Mouse (Mus musculus): ENCODE data around the gene Mroh8. TPM values are rescaled to one million over a fixed set of nuclear protein-coding genes. Genes with fewer than 3 reads are reported as not detected.
A peak's percentile ranks its signal among the peaks of the same experiment; 100 is the strongest.

Mroh8 gene
- polyA plus RNA-seq, 1 experiment from 2014 or later = 0.46 TPM

- WGBS = 94% methylated on average over 3 of the region's 3 CpGs
- peaks cover 15% of the 10 kb centered on the region for H3K4me1 ChIP-seq (replicated peaks)
- H3K4me3 ChIP-seq = no peak overlapping the region
- H3K27me3 ChIP-seq (replicated peaks) = no peaks in the 10 kb centered on the region
- no peak overlapping the region for H3K4me2 ChIP-seq
- no peaks in the 10 kb centered on the region for H3K9me3 ChIP-seq (replicated peaks)
- H3K9ac ChIP-seq = no peak overlapping the region
- no peak for ATAC-seq (ENCODE audit: insufficient number of reproducible peaks, low FRiP score)
- H3K36me3 ChIP-seq = peaks cover 98% of the 10 kb centered on the region
- H3K27ac ChIP-seq (ENCODE audit: poor library complexity, severe bottlenecking) = no peak overlapping the region
These were observed 34.4 kb upstream of the Mroh8 start for GRCm38 (mm10) chr2:157313718-157314117.

DNA sequence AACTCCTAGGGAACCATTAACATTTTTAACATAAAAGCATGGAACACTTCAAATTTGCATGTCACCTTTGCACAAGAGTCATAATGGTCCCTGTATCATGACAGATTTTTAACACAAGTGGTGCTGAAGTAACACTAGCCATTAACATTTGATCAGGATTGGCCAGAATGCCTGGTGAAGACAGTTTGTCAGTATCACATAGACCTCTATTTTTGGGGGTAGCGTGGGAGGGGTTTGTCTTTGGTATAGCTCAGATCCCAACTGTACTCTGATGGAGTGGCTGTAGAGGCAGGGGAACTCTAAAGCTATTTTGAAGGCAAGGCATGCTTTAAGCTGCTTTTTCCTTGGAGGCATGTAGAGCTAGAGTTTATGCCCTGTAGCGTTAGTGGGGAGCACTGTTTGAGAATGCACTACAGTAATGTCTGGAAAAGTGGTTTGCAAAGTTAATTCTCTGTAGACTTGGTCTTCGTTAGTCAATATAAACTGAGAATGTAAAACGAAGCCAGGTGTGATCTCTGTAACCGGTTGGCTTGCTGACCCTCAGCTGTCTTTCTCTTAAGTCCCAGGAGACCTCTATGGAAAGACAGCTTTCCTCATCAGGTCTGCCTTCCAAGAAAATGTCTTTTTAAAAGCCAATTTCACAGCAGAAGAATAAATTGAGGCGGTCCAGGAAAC lies 31.8 kb upstream of the Mroh8 start:
- H3K9me3 ChIP-seq (replicated peaks) = no peaks in the 10 kb centered on the region
- peaks cover 87% of the 10 kb centered on the region for H3K36me3 ChIP-seq
- no peak for ATAC-seq (ENCODE audit: insufficient number of reproducible peaks, low FRiP score)
- H3K4me2 ChIP-seq = no peak overlapping the region
- peak overlapping the region; percentile 34; the same call in 1 of the 2 replicates for H3K27ac ChIP-seq (ENCODE audit: poor library complexity, severe bottlenecking)
- no peak overlapping the region for H3K9ac ChIP-seq
- 83% methylated on average over 6 of the region's 6 CpGs for WGBS
- H3K4me3 ChIP-seq = no peak overlapping the region
- peaks cover 18% of the 10 kb centered on the region for H3K4me1 ChIP-seq (replicated peaks)
- no peaks in the 10 kb centered on the region for H3K27me3 ChIP-seq (replicated peaks)

- no peaks in the 10 kb centered on the region for H3K9me3 ChIP-seq (replicated peaks)
- peaks cover 18% of the 10 kb centered on the region for H3K4me1 ChIP-seq (replicated peaks)
- H3K4me2 ChIP-seq = no peak overlapping the region
- no peak overlapping the region for H3K9ac ChIP-seq
- H3K27me3 ChIP-seq (replicated peaks) = no peaks in the 10 kb centered on the region
- ATAC-seq (ENCODE audit: insufficient number of reproducible peaks, low FRiP score) = no peak
- peaks cover 84% of the 10 kb centered on the region for H3K36me3 ChIP-seq
- no peak overlapping the region for H3K27ac ChIP-seq (ENCODE audit: poor library complexity, severe bottlenecking)
- 95% methylated on average over 8 of the region's 8 CpGs for WGBS
- H3K4me3 ChIP-seq = no peak overlapping the region
These were observed 30.3 kb upstream of the Mroh8 start for GRCm38 (mm10) chr2:157309611-157310010.

GRCm38 (mm10) chr2:157308273-157308917 lies 29.0 kb upstream of the Mroh8 start:
- no peaks in the 10 kb centered on the region for H3K9me3 ChIP-seq (replicated peaks)
- H3K4me1 ChIP-seq (replicated peaks) = peaks cover 18% of the 10 kb centered on the region
- no peak for ATAC-seq (ENCODE audit: insufficient number of reproducible peaks, low FRiP score)
- H3K36me3 ChIP-seq = peaks cover 84% of the 10 kb centered on the region
- 0 out of 2 replicates have a peak overlapping the region, but pooled peaks have one; percentile 12 for H3K27ac ChIP-seq (ENCODE audit: poor library complexity, severe bottlenecking)
- H3K27me3 ChIP-seq (replicated peaks) = no peaks in the 10 kb centered on the region
- H3K4me3 ChIP-seq = no peak overlapping the region
- 86% methylated on average over 2 of the region's 2 CpGs for WGBS
- H3K9ac ChIP-seq = no peak overlapping the region
- no peak overlapping the region for H3K4me2 ChIP-seq

DNA sequence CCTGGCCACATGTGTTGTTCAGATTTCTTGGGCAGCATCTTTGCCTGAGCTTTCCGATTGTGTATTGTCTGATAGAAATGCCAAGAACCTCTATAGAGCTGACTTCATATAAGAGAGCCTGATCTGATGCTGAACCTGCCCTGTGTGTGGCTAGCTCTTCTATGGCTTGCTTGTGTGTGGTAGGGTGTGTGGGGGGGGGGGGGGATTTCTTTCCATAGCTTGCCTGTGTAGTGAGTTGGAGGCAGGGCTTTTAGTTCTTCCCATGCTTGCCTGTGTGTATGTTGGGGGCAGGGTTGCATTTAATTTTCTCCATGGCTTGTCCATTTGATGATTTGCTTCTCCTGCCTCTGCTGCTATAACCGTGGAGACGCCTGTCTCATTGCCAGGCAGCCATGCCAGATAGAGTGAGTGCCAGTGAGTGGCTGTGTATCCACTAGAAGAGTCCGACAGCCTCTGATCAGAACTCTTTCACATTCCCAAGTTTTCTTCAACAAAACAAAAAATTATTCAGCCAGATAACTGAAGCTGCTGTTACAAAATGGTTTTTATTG lies 28.4 kb upstream of the Mroh8 start:
- H3K36me3 ChIP-seq = peaks cover 84% of the 10 kb centered on the region
- no peak overlapping the region for H3K4me2 ChIP-seq
- H3K4me1 ChIP-seq (replicated peaks) = peaks cover 18% of the 10 kb centered on the region
- WGBS = 81% methylated on average over 4 of the region's 4 CpGs
- H3K27me3 ChIP-seq (replicated peaks) = no peaks in the 10 kb centered on the region
- ATAC-seq (ENCODE audit: insufficient number of reproducible peaks, low FRiP score) = no peak
- H3K27ac ChIP-seq (ENCODE audit: poor library complexity, severe bottlenecking) = 0 out of 2 replicates have a peak overlapping the region, but pooled peaks have one; percentile 2
- H3K9me3 ChIP-seq (replicated peaks) = no peaks in the 10 kb centered on the region
- H3K9ac ChIP-seq = no peak overlapping the region
- H3K4me3 ChIP-seq = no peak overlapping the region

GRCm38 (mm10) chr2:157306091-157307032 lies 27.0 kb upstream of the Mroh8 start:
- Histone ChIP-seq H3K4me1 (replicated peaks) (peaks cover 16% of the 10 kb centered on the region), H3K9me3 (replicated peaks) (no peaks in the 10 kb centered on the region), H3K9ac (no peak overlapping the region), H3K36me3 (peaks cover 81% of the 10 kb centered on the region), H3K4me2 (no peak overlapping the region), H3K27ac (ENCODE audit: poor library complexity, severe bottlenecking) (no peak overlapping the region), H3K27me3 (replicated peaks) (no peaks in the 10 kb centered on the region), H3K4me3 (no peak overlapping the region)
- no peak for ATAC-seq (ENCODE audit: insufficient number of reproducible peaks, low FRiP score)
- 80% methylated on average over 7 of the region's 7 CpGs for WGBS

- 80% methylated on average over 9 of the region's 9 CpGs for WGBS
- 0 out of 2 replicates have a peak, but pooled peaks cover 4% of the 10 kb centered on the region for H3K4me1 ChIP-seq (replicated peaks)
- H3K4me3 ChIP-seq = no peak overlapping the region
- no peak for ATAC-seq (ENCODE audit: insufficient number of reproducible peaks, low FRiP score)
- no peak overlapping the region for H3K4me2 ChIP-seq
- H3K9ac ChIP-seq = no peak overlapping the region
- no peaks in the 10 kb centered on the region for H3K9me3 ChIP-seq (replicated peaks)
- no peak overlapping the region for H3K27ac ChIP-seq (ENCODE audit: poor library complexity, severe bottlenecking)
- peaks cover 84% of the 10 kb centered on the region for H3K36me3 ChIP-seq
- no peaks in the 10 kb centered on the region for H3K27me3 ChIP-seq (replicated peaks)
These were observed 23.7 kb upstream of the Mroh8 start for GRCm38 (mm10) chr2:157303096-157303495.

GRCm38 (mm10) chr2:157300051-157300450 lies 20.7 kb upstream of the Mroh8 start:
- no peak for ATAC-seq (ENCODE audit: insufficient number of reproducible peaks, low FRiP score)
- Histone ChIP-seq H3K4me3 (no peak overlapping the region), H3K4me1 (replicated peaks) (no peaks in the 10 kb centered on the region), H3K27me3 (replicated peaks) (no peaks in the 10 kb centered on the region), H3K27ac (ENCODE audit: poor library complexity, severe bottlenecking) (no peak overlapping the region), H3K9ac (no peak overlapping the region), H3K9me3 (replicated peaks) (no peaks in the 10 kb centered on the region), H3K4me2 (no peak overlapping the region), H3K36me3 (peaks cover 91% of the 10 kb centered on the region)
- WGBS = 90% methylated on average over 6 of the region's 6 CpGs

GRCm38 (mm10) chr2:157296105-157296689 lies 16.8 kb upstream of the Mroh8 start:
- no peak overlapping the region for H3K27ac ChIP-seq (ENCODE audit: poor library complexity, severe bottlenecking)
- no peak overlapping the region for H3K4me2 ChIP-seq
- 87% methylated on average over 7 of the region's 7 CpGs for WGBS
- H3K4me3 ChIP-seq = no peak overlapping the region
- ATAC-seq (ENCODE audit: insufficient number of reproducible peaks, low FRiP score) = no peak
- no peak overlapping the region for H3K9ac ChIP-seq
- H3K27me3 ChIP-seq (replicated peaks) = no peaks in the 10 kb centered on the region
- peaks cover 93% of the 10 kb centered on the region for H3K36me3 ChIP-seq
- H3K9me3 ChIP-seq (replicated peaks) = no peaks in the 10 kb centered on the region
- no peaks in the 10 kb centered on the region for H3K4me1 ChIP-seq (replicated peaks)

DNA sequence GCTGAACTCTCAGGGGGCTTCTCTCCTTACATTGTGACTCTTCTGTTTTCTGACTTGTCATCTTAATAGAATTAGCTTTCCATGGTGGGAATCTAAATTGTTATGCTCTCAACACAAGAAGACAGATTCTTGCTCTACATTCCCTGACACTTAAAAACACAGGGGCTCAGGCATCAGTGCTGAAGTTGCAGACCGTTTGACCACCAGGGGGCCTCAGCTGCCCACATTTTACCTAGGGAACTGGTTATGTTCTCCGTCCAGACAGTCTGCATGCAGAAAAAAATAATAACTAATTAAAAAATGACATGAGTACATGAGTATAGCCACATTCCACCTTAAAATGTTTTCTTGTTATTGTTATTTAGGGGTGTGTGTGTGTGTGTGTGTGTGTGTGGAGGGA lies 12.7 kb upstream of the Mroh8 start:
- Histone ChIP-seq H3K4me2 (no peak overlapping the region), H3K4me1 (replicated peaks) (no peaks in the 10 kb centered on the region), H3K9me3 (replicated peaks) (no peaks in the 10 kb centered on the region), H3K9ac (no peak overlapping the region), H3K27me3 (replicated peaks) (no peaks in the 10 kb centered on the region), H3K4me3 (no peak overlapping the region), H3K27ac (ENCODE audit: poor library complexity, severe bottlenecking) (no peak overlapping the region), H3K36me3 (peaks cover 87% of the 10 kb centered on the region)
- no peak for ATAC-seq (ENCODE audit: insufficient number of reproducible peaks, low FRiP score)
- 26% methylated on average over 2 of the region's 2 CpGs for WGBS
